Mouse (Mus musculus): ENCODE results near the gene Spag6. TPM values are rescaled to one million over a fixed set of nuclear protein-coding genes. Genes with fewer than 3 reads are reported as not detected.

Spag6 gene
- total and polyA plus RNA-seq, 3 experiments: 0.10 TPM; not detected in 2

GRCm38 (mm10) chr2:18648563-18648962 is 45.3 kb upstream of the Spag6 start:
- H3K4me3 ChIP-seq (ENCODE audit: control insufficient read depth in 1 of 2, insufficient read depth in 1 of 2, low read depth in 2 of 2, low read length in 2 of 2): no peak overlapping the region

DNA sequence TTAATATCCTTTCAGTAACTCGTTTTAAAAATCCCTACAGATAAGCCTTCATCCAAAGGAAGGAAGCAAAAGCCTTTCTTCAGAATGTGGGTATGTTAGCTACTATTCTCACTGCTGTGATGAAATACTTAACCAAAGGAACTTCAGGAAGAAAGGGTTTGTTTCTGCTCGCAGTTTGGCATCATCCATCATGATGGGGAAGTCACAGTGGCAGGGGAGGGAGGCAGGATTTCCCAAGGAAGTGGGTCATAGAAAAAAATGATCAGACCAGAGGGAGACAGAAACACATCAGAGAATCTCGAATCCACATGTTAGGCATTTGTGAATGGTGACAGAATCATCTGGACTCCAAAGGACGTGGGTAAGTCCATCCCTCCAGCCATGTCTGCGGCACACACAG is 39.0 kb upstream of the Spag6 start:
- H3K27ac ChIP-seq (ENCODE audit: control insufficient read depth, low read depth, low read length): no peak overlapping the region
- no peak overlapping the region for H3K4me3 ChIP-seq (ENCODE audit: control insufficient read depth in 1 of 2, insufficient read depth in 1 of 2, low read depth in 2 of 2, low read length in 2 of 2)
- H3K9ac ChIP-seq (ENCODE audit: control insufficient read depth, low read depth, low read length, poor library complexity, severe bottlenecking): no peak overlapping the region
- H3K4me1 ChIP-seq (ENCODE audit: control insufficient read depth in 1 of 2, insufficient read depth in 2 of 2, low read length in 2 of 2): no peaks in the 10 kb centered on the region
- no peaks in the 10 kb centered on the region for H3K79me2 ChIP-seq (ENCODE audit: control insufficient read depth, insufficient read depth, low read length, poor library complexity)
- H3K27me3 ChIP-seq (ENCODE audit: control insufficient read depth in 1 of 2, insufficient read depth in 2 of 2, low read length in 2 of 2): peaks cover 2 to 4% of the 10 kb centered on the region in 2 experiments; a peak in 3 of 4 replicates
- H3K9me3 ChIP-seq (replicated peaks; ENCODE audit: insufficient read depth, low read length): no peaks in the 10 kb centered on the region
- no peak for DNase-seq (ENCODE audit: low read depth, low spot score)
- TF ChIP-seq MAX (IDR thresholded peaks at IDR 0.05; ENCODE audit: low read length) (no peak), GABPA (IDR thresholded peaks at IDR 0.05; ENCODE audit: low read depth, low read length) (no peak), RCOR1 (IDR thresholded peaks at IDR 0.05; ENCODE audit: low read depth, low read length) (no peak), ZMIZ1 (IDR thresholded peaks at IDR 0.05; ENCODE audit: low read depth, low read length) (no peak), MYC (IDR thresholded peaks at IDR 0.05; ENCODE audit: low read depth, low read length) (no peak), ZKSCAN1 (IDR thresholded peaks at IDR 0.05; ENCODE audit: low read depth, low read length) (no peak), GATA1 (IDR thresholded peaks at IDR 0.05; ENCODE audit: low read depth, low read length) (no peak), POLR2A (IDR thresholded peaks at IDR 0.05; ENCODE audit: control insufficient read depth in 1 of 2, insufficient read depth in 1 of 2, low read depth in 1 of 2, low read length in 2 of 2, poor library complexity in 1 of 2) (no peak), NELFE (IDR thresholded peaks at IDR 0.05; ENCODE audit: low read depth, low read length) (no peak), ETS1 (IDR thresholded peaks at IDR 0.05; ENCODE audit: low read depth, low read length) (no peak)
- no peaks in the 10 kb centered on the region for H3K36me3 ChIP-seq (ENCODE audit: control insufficient read depth in 1 of 2, insufficient read depth in 2 of 2, low read length in 2 of 2)

More at GRCm38 (mm10) chr2:18648563-18648962, 45.3 kb upstream of the Spag6 start:
- no peaks in the 10 kb centered on the region for H3K9me3 ChIP-seq (replicated peaks; ENCODE audit: insufficient read depth, low read length)
- no peaks in the 10 kb centered on the region for H3K79me2 ChIP-seq (ENCODE audit: control insufficient read depth, insufficient read depth, low read length, poor library complexity)
- H3K27me3 ChIP-seq (ENCODE audit: control insufficient read depth in 1 of 2, insufficient read depth in 2 of 2, low read length in 2 of 2): peaks cover 0 to 4% of the 10 kb centered on the region in 2 experiments; a peak in 1 of 4 replicates
- no peaks in the 10 kb centered on the region for H3K4me1 ChIP-seq (ENCODE audit: control insufficient read depth in 1 of 2, insufficient read depth in 2 of 2, low read length in 2 of 2)
- no peak overlapping the region for H3K27ac ChIP-seq (ENCODE audit: control insufficient read depth, low read depth, low read length)
- no peak for DNase-seq (ENCODE audit: low read depth, low spot score)
- no peak for TF ChIP-seq MAX (IDR thresholded peaks at IDR 0.05; ENCODE audit: low read length)
- TF ChIP-seq MYC (IDR thresholded peaks at IDR 0.05; ENCODE audit: low read depth, low read length): no peak
- no peak for TF ChIP-seq USF1 (IDR thresholded peaks at IDR 0.05; ENCODE audit: low read depth, low read length)
- TF ChIP-seq MAZ (IDR thresholded peaks at IDR 0.05; ENCODE audit: low read depth, low read length): no peak
- TF ChIP-seq MYB (IDR thresholded peaks at IDR 0.05; ENCODE audit: low read depth, low read length): no peak
- TF ChIP-seq ETS1 (IDR thresholded peaks at IDR 0.05; ENCODE audit: low read depth, low read length): no peak
- TF ChIP-seq JUND (IDR thresholded peaks at IDR 0.05; ENCODE audit: low read depth, low read length): no peak
- no peak for TF ChIP-seq USF2 (IDR thresholded peaks at IDR 0.05; ENCODE audit: borderline replicate concordance in 1 of 2, insufficient read depth in 1 of 2, low read depth in 1 of 2, low read length in 2 of 2)
- no peak for TF ChIP-seq TCF12 (IDR thresholded peaks at IDR 0.05; ENCODE audit: low read depth, low read length)
- TF ChIP-seq GABPA (IDR thresholded peaks at IDR 0.05; ENCODE audit: low read depth, low read length): no peak
- no peak for TF ChIP-seq NRF1 (IDR thresholded peaks at IDR 0.05; ENCODE audit: insufficient read depth, low read depth, low read length, poor library complexity, severe bottlenecking)
- TF ChIP-seq KAT2A (conservative IDR thresholded peaks at IDR 0.05; ENCODE audit: low read depth, low read length): no peak
- TF ChIP-seq GATA1 (IDR thresholded peaks at IDR 0.05; ENCODE audit: low read depth, low read length): no peak
- TF ChIP-seq TAL1 (IDR thresholded peaks at IDR 0.05; ENCODE audit: low read length): no peak
- no peak for TF ChIP-seq CHD1 (IDR thresholded peaks at IDR 0.05; ENCODE audit: low read depth, low read length)
- TF ChIP-seq RCOR1 (IDR thresholded peaks at IDR 0.05; ENCODE audit: low read depth, low read length): no peak
- no peak for TF ChIP-seq ZNF384 (IDR thresholded peaks at IDR 0.05; ENCODE audit: low read depth, low read length)
- no peak for TF ChIP-seq POLR2AphosphoS2 (IDR thresholded peaks at IDR 0.05; ENCODE audit: low read length)
- no peak overlapping the region for H3K9ac ChIP-seq (ENCODE audit: control insufficient read depth, low read depth, low read length, poor library complexity, severe bottlenecking)
- H3K36me3 ChIP-seq (ENCODE audit: control insufficient read depth in 1 of 2, insufficient read depth in 2 of 2, low read length in 2 of 2): no peaks in the 10 kb centered on the region

Measured in MEL (cell line).